Mouse (Mus musculus) embryonic facial prominence, embryonic 14.5 days (tissue): ENCODE measurements around the gene Jpt1. TPM values are rescaled to one million over a fixed set of nuclear protein-coding genes. Genes with fewer than 3 reads are reported as not detected.
"Not testable (repeated sequence)": the region's sequence is repeated elsewhere in the genome, so short reads cannot be mapped to it uniquely, and the experiment has no call there.

Experiments
- ATAC-seq: fragments of 200-750 bp; cut with Nextera tagmentation; 2 replicates; pipeline ENCODE4 v1.8.0; 2017; ENCODE audit warnings: low read depth, moderate number of reproducible peaks, moderate TSS enrichment
- DNase-seq: peaks from one replicate; pipeline ENCODE4 v3.0.0-alpha.2; 2015; ENCODE audit warnings: low spot score
- H3K27ac ChIP-seq: fragments of 300-500 bp; sonication (generic); replicated peaks from 2 replicates; pipeline ENCODE4 v1.5.1; 2014; ENCODE audit warnings: low read depth, mild to moderate bottlenecking, low read length, moderate library complexity
- H3K27me3 ChIP-seq: fragments of 300-500 bp; sonication (generic); replicated peaks from 2 replicates; pipeline ENCODE4 v1.6.1; 2014; ENCODE audit warnings: low read length; ENCODE audit not compliant: control insufficient read depth, insufficient read depth
- H3K36me3 ChIP-seq: fragments of 300-500 bp; sonication (generic); 2 replicates; pipeline ENCODE4 v1.6.1; 2014; ENCODE audit warnings: low read length, mixed read lengths; ENCODE audit not compliant: control insufficient read depth, insufficient read depth
- H3K4me1 ChIP-seq: fragments of 300-500 bp; sonication (generic); 2 replicates; pipeline ENCODE4 v1.6.1; 2014; ENCODE audit warnings: antibody characterized with exemption, low read length; ENCODE audit not compliant: control insufficient read depth, insufficient read depth
- H3K4me2 ChIP-seq: fragments of 300-500 bp; sonication (generic); 2 replicates; pipeline ENCODE4 v1.6.1; 2014; ENCODE audit warnings: low read depth, mild to moderate bottlenecking, low read length, moderate library complexity, mixed read lengths
- H3K4me3 ChIP-seq: fragments of 300-500 bp; sonication (generic); 2 replicates; pipeline ENCODE4 v1.5.1; 2014; ENCODE audit warnings: low read depth, mild to moderate bottlenecking, low read length
- H3K9ac ChIP-seq: fragments of 300-500 bp; sonication (generic); 2 replicates; pipeline ENCODE4 v1.6.1; 2014; ENCODE audit warnings: low read depth, mild to moderate bottlenecking, low read length, moderate library complexity, mixed read lengths
- H3K9me3 ChIP-seq: fragments of 300-500 bp; sonication (generic); 2 replicates; pipeline ENCODE4 v1.6.1; 2016; ENCODE audit warnings: low read length; ENCODE audit not compliant: control insufficient read depth
- WGBS: fragments of 180-500 bp; shearing (Covaris S2); extraction: QIAGEN DNeasy Blood & Tissue Kit; methylation state at CpG from one replicate; pipeline ENCODE4 v1.1.7; 2014; 5-methylcytosine and 5-hydroxymethylcytosine counted together
- polyA plus RNA-seq: library from polyadenylated mRNA; unstranded; fragments of >200 nt; fragmentation: Nextera tagmentation; extraction: Ambion mirVana; gene quantifications from 2 replicates; pipeline ENCODE4 v1.2.1, GENCODE M21; 2014

Jpt1 gene
- polyA plus RNA-seq, 1 experiment from 2014 or later = 576 TPM

- DNase-seq = peak; percentile 69
- no peaks in the 10 kb centered on the region for H3K9me3 ChIP-seq
- no peaks in the 10 kb centered on the region for H3K4me1 ChIP-seq
- no peak overlapping the region for H3K9ac ChIP-seq
- WGBS = 46% methylated on average over 12 of the region's 12 CpGs
- 0 out of 2 replicates have a peak overlapping the region, but pooled peaks have one; percentile 21 for H3K27ac ChIP-seq
- peaks cover 22% of the 10 kb centered on the region; the same call in 1 of the 2 replicates for H3K36me3 ChIP-seq
- H3K27me3 ChIP-seq = no peaks in the 10 kb centered on the region
- H3K4me3 ChIP-seq = no peak overlapping the region
- no peak overlapping the region for H3K4me2 ChIP-seq
- peak; percentile 56; the same call in 1 of the 2 replicates for ATAC-seq
These were observed 29.0 kb downstream of the Jpt1 start for GRCm38 (mm10) chr11:115485155-115485554.

DNA sequence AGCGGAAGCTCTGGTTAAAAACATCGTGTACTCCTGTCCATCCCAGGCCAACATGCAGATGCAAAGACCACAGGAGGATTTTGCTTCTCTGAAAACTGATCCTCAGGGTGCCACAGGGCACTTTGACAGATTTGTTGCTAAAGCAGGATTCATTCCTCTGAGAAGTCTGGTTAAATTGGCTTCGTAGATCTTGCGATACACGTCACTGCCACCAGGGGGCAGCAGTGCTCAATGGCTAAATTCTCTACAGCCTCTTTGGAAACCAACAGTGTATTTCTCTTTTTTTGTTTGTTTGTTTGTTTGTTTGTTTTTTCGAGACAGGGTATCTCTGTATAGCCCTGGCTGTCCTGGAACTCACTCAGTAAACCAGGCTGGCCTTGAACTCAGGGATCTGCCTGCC, 30.5 kb downstream of the Jpt1 start:
- Histone ChIP-seq H3K27ac (no peak overlapping the region), H3K4me1 (no peaks in the 10 kb centered on the region), H3K9me3 (no peaks in the 10 kb centered on the region), H3K4me2 (no peak overlapping the region), H3K27me3 (no peaks in the 10 kb centered on the region), H3K36me3 (peaks cover 15% of the 10 kb centered on the region; the same call in 1 of the 2 replicates), H3K9ac (no peak overlapping the region), H3K4me3 (no peak overlapping the region)
- DNase-seq (peak; percentile 61), ATAC-seq (no peak)
- 19% methylated on average over 6 of the region's 6 CpGs for WGBS

DNA sequence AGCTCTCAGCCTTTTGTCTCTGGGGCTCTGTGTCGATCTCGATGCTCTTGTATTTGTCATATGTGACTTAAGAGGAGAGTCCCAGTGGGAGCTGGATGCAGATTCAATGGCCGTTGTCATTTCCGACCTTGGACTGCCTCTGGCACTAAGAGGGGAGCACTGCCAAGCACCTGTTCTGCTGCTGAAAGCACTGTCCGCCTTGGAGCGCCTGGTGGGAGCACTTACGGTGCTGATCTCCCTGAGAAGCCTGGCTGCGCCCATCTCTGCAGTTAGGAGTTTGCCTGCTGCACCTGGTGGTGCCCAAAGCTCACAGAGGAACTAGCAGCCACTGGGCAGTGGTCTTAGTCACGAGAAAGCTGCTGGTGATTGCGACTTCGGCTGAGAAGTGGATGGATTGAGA, 30.9 kb downstream of the Jpt1 start:
- no peaks in the 10 kb centered on the region for H3K4me1 ChIP-seq
- H3K36me3 ChIP-seq = peaks cover 12% of the 10 kb centered on the region; the same call in 1 of the 2 replicates
- no peaks in the 10 kb centered on the region for H3K9me3 ChIP-seq
- no peak overlapping the region for H3K9ac ChIP-seq
- H3K4me3 ChIP-seq = no peak overlapping the region
- WGBS = 64% methylated on average over 11 of the region's 11 CpGs
- no peak overlapping the region for H3K4me2 ChIP-seq
- H3K27ac ChIP-seq = no peak overlapping the region
- ATAC-seq = no peak
- no peaks in the 10 kb centered on the region for H3K27me3 ChIP-seq
- no peak for DNase-seq

GRCm38 (mm10) chr11:115481553-115482259, 32.5 kb downstream of the Jpt1 start:
- H3K4me1 ChIP-seq = peaks cover 3% of the 10 kb centered on the region; the same call in 1 of the 2 replicates
- WGBS = 87% methylated on average over 6 of the region's 6 CpGs
- no peak for DNase-seq
- no peaks in the 10 kb centered on the region for H3K27me3 ChIP-seq
- peak overlapping the region; percentile 30; the same call in 1 of the 2 replicates for H3K9ac ChIP-seq
- no peaks in the 10 kb centered on the region for H3K9me3 ChIP-seq
- no peak overlapping the region for H3K4me3 ChIP-seq
- H3K36me3 ChIP-seq = peaks cover 12% of the 10 kb centered on the region; the same call in 1 of the 2 replicates
- H3K4me2 ChIP-seq = no peak overlapping the region
- no peak overlapping the region for H3K27ac ChIP-seq
- ATAC-seq = no peak

DNA sequence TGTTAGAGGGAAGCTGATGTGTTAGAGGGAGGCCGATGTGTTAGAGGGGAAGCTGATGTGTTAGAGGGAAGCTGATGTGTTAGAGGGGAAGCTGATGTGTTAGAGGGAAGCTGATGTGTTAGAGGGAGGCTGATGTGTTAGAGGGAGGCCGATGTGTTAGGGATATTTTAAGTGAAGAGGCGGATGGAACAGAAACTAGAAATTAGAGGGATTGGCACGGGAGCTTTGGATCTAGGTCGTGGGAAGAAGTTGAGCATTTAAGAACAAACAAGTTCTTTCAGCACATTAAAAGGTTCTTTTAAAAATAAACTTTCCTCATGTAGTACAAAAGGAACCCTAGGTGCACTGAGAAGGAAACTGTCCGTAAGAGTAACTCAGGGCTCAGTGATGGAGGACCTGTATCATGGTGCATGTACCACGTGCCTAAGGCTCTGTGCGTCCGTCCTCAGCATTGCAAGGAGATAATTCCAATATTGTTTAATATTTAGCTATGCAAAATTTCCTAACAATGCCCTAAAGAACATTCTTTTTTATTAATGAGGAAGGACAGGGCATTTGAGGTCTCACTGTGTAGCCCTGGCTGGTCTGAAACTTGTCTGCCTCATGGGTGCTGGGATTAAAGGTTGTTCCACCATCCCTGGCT, 35.8 kb downstream of the Jpt1 start:
- DNase-seq = no peak
- ATAC-seq = no peak
- H3K9me3 ChIP-seq = no peaks in the 10 kb centered on the region
- no peak overlapping the region for H3K9ac ChIP-seq
- no peak overlapping the region for H3K4me3 ChIP-seq
- 82% methylated on average over 9 of the region's 9 CpGs for WGBS
- no peak overlapping the region for H3K4me2 ChIP-seq
- H3K27ac ChIP-seq = no peak overlapping the region
- no peaks in the 10 kb centered on the region for H3K27me3 ChIP-seq
- peaks cover 10% of the 10 kb centered on the region; the same call in 1 of the 2 replicates for H3K4me1 ChIP-seq
- 0 out of 2 replicates have a peak, but pooled peaks cover 9% of the 10 kb centered on the region for H3K36me3 ChIP-seq

DNA sequence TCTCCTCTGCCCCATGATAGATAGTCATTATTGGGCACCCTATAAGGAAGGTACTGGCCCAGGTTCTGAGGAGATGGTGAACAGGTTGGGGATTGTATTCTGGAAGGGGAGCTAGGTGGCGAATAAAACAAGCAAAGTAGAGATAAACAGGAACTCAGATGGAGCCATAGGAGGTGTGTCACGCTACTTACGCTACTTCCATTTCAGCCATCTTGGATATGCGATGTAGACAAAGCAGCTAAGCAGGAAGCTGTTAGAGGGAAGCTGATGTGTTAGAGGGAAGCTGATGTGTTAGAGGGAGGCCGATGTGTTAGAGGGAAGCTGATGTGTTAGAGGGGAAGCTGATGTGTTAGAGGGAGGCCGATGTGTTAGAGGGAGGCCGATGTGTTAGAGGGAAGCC, 36.8 kb downstream of the Jpt1 start:
- not testable (repeated sequence) for H3K27me3 ChIP-seq, H3K9ac ChIP-seq, H3K4me3 ChIP-seq, H3K9me3 ChIP-seq, H3K27ac ChIP-seq, ATAC-seq, H3K36me3 ChIP-seq, DNase-seq
- H3K4me2 ChIP-seq = 0 out of 2 replicates have a peak overlapping the region, but pooled peaks have one; percentile 81
- peaks cover 10% of the 10 kb centered on the region; the same call in 1 of the 2 replicates for H3K4me1 ChIP-seq
- WGBS = 84% methylated on average over 7 of the region's 7 CpGs

GRCm38 (mm10) chr11:115476630-115477029, 37.6 kb downstream of the Jpt1 start:
- peak overlapping the region; percentile 81 for H3K4me2 ChIP-seq
- H3K9ac ChIP-seq = peak overlapping the region; percentile 84; the same call in 1 of the 2 replicates
- H3K4me1 ChIP-seq = peaks cover 10% of the 10 kb centered on the region; the same call in 1 of the 2 replicates
- WGBS = 84% methylated on average over 4 of the region's 4 CpGs
- not testable (repeated sequence) for H3K36me3 ChIP-seq, H3K27ac ChIP-seq, DNase-seq, ATAC-seq, H3K9me3 ChIP-seq, H3K27me3 ChIP-seq
- peak overlapping the region; percentile 72; the same call in 1 of the 2 replicates for H3K4me3 ChIP-seq

DNA sequence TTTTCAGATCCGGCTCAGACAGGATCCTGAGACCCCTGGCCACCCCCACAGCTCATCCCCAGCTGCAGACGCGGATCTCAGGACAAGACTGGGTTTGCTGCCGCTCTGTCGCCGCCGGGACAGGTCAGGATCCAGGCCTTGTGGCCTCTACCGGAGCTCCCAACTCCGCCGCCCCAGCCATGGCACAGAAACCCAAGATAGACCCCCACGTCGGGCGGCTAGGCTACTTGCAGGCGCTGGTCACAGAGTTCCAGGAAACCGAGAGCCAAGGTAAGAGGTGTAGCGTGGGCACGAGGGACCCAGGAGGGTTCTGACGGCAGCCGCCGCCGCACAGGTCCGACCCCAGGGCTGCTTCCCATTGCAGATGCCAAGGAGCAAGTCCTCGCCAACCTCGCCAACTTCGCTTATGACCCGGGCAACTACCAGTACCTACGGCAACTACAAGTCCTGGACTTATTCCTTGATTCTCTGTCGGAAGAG, 38.4 kb downstream of the Jpt1 start:
- Histone ChIP-seq H3K9ac (peak overlapping the region; percentile 84), H3K9me3 (no peaks in the 10 kb centered on the region), H3K27ac (peak overlapping the region; percentile 69), H3K4me3 (peak overlapping the region; percentile 72), H3K4me1 (peaks cover 10% of the 10 kb centered on the region; the same call in 1 of the 2 replicates), H3K27me3 (no peaks in the 10 kb centered on the region), H3K4me2 (peak overlapping the region; percentile 81), H3K36me3 (0 out of 2 replicates have a peak, but pooled peaks cover 4% of the 10 kb centered on the region)
- WGBS = 4% methylated on average over 28 of the region's 28 CpGs
- DNase-seq = no peak
- ATAC-seq = peak; percentile 17
